Mouse (Mus musculus) G1E (cell line): ENCODE data around the gene Pnpla3. TPM values are rescaled to one million over a fixed set of nuclear protein-coding genes. Genes with fewer than 3 reads are reported as not detected.
A peak's percentile ranks its signal among the peaks of the same experiment; 100 is the strongest.

ENCODE experiments used
- ATAC-seq: 2 replicates; pipeline ENCODE4 v1.8.0; 2016; ENCODE audit warnings: mild to moderate bottlenecking; ENCODE audit not compliant: insufficient number of reproducible peaks, poor library complexity, low FRiP score, severe bottlenecking; ENCODE audit errors: extremely low read depth
- DNase-seq: peaks from one replicate; pipeline ENCODE4 v3.0.0; 2012; ENCODE audit warnings: low spot score
- H3K27me3 ChIP-seq: 2 replicates; pipeline ENCODE4 v1.6.1; 2012; ENCODE audit warnings: mild to moderate bottlenecking, low read length, inconsistent platforms; ENCODE audit not compliant: insufficient read depth
- H3K36me3 ChIP-seq: replicated peaks from 2 replicates; pipeline ENCODE3; 2012; ENCODE audit warnings: mild to moderate bottlenecking, inconsistent platforms
- H3K4me1 ChIP-seq: 2 replicates; pipeline ENCODE4 v1.6.1; 2012; ENCODE audit warnings: low read depth, low read length, inconsistent platforms, mixed read lengths; ENCODE audit not compliant: insufficient read depth
- H3K4me3 ChIP-seq: 2 replicates; pipeline ENCODE4 v1.5.1; 2012; ENCODE audit warnings: low read depth, mild to moderate bottlenecking, inconsistent platforms, low read length, moderate library complexity, mixed read lengths
- H3K9me3 ChIP-seq: replicated peaks from 2 replicates; pipeline ENCODE4 v1.6.1; 2012; ENCODE audit warnings: inconsistent platforms
- CTCF ChIP-seq: IDR thresholded peaks from 2 replicates; pipeline ENCODE4 v1.5.1; 2012; ENCODE audit warnings: low read depth, low read length, inconsistent platforms, mixed read lengths
- GATA1 ChIP-seq: IDR thresholded peaks from 2 replicates; pipeline ENCODE4 v1.6.1; 2012; ENCODE audit warnings: borderline replicate concordance, low read length, inconsistent platforms, mixed read lengths
- GATA2 ChIP-seq: IDR thresholded peaks from 2 replicates; pipeline ENCODE4 v1.6.1; 2012; ENCODE audit warnings: low read depth, low read length, inconsistent platforms, borderline replicate concordance
- POLR2AphosphoS5 ChIP-seq: IDR thresholded peaks from 2 replicates; pipeline ENCODE4 v1.6.1; 2012; ENCODE audit warnings: low read depth, low read length, inconsistent platforms; ENCODE audit not compliant: insufficient replicate concordance
- TAL1 ChIP-seq: conservative IDR thresholded peaks from 2 replicates; pipeline ENCODE4 v1.6.1; 2012; ENCODE audit warnings: low read depth, low read length, inconsistent platforms, mixed read lengths
- polyA plus RNA-seq: library from polyadenylated mRNA; stranded (reverse); fragments of >175 nt; gene quantifications from 2 replicates; pipeline ENCODE4 v1.2.3, GENCODE M21; 2012
- total RNA-seq, 2 experiments: library from RNA; stranded (forward) in 1 of 2; stranded (reverse) in 1 of 2; fragments of 200-1000 nt in 1 of 2; fragments of >200 nt in 1 of 2; fragmentation: Nextera tagmentation in 1 of 2; gene quantifications; 2 replicates each; pipeline ENCODE4 v1.2.3; 2014 to 2017

Pnpla3 gene
- total and polyA plus RNA-seq, 3 experiments: not detected

GRCm38 (mm10) chr15:84168170-84169161, 829 bp downstream of the Pnpla3 start:
- H3K27me3 ChIP-seq: no peaks in the 10 kb centered on the region
- no peak overlapping the region; the same call in 1 of the 2 replicates for H3K4me3 ChIP-seq
- TF ChIP-seq TAL1: no peak
- TF ChIP-seq POLR2AphosphoS5: no peak
- TF ChIP-seq CTCF: no peak
- TF ChIP-seq GATA1: no peak
- TF ChIP-seq GATA2: no peak
- no peak for DNase-seq
- H3K36me3 ChIP-seq: no peaks in the 10 kb centered on the region
- no peaks in the 10 kb centered on the region for H3K4me1 ChIP-seq
- ATAC-seq: no peak
- peaks cover 36% of the 10 kb centered on the region for H3K9me3 ChIP-seq

DNA sequence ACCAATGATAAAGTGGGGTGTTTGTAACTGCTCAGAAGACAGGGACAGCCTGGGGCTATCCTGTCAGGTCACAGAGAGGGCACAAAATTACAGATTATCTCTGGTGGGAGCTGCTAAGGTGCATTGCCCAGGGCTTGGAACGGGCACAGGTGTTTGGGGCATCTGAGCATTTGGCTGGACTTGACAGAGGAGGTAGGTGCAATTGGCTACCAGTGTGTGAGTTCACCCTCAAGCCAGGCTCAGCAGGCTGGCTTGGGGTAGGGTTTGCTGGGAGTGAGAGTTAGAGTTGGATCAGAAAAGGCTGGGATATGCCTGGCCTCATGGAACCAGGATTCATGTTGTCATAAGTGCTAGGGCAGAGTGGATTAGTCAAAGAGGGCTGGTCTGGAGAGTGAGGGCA, 1.9 kb downstream of the Pnpla3 start:
- H3K36me3 ChIP-seq: no peaks in the 10 kb centered on the region
- no peaks in the 10 kb centered on the region for H3K27me3 ChIP-seq
- H3K4me3 ChIP-seq: no peak overlapping the region
- no peak for DNase-seq
- TF ChIP-seq CTCF (no peak), GATA2 (no peak), POLR2AphosphoS5 (no peak), GATA1 (no peak), TAL1 (no peak)
- H3K4me1 ChIP-seq: no peaks in the 10 kb centered on the region
- peaks cover 38% of the 10 kb centered on the region for H3K9me3 ChIP-seq
- no peak for ATAC-seq

DNA sequence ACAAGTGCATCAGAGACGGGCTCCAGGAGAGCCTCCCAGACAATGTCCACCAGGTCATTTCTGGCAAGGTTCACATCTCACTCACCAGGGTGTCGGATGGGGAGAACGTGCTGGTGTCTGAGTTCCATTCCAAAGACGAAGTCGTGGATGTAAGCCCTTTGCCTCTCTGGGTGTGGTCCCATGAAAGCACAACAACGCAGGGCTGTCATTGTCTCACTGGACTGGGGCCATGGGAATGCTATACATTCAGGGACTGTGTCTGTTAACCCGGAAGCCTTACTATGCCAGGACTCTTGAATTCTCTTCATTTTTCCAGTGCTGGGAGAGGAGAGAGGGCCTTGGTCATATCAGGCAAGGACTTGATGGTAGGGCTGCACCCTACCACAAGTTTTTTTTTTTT, 3.5 kb downstream of the Pnpla3 start:
- TF ChIP-seq TAL1 (no peak), GATA2 (no peak)
- DNase-seq (no peak), ATAC-seq (no peak)
- Histone ChIP-seq H3K4me3 (no peak overlapping the region), H3K4me1 (no peaks in the 10 kb centered on the region), H3K36me3 (no peaks in the 10 kb centered on the region), H3K27me3 (no peaks in the 10 kb centered on the region), H3K9me3 (peaks cover 39% of the 10 kb centered on the region)

GRCm38 (mm10) chr15:84178733-84179132, 11.1 kb downstream of the Pnpla3 start:
- H3K4me1 ChIP-seq: peaks cover 2% of the 10 kb centered on the region; the same call in 1 of the 2 replicates
- no peak overlapping the region for H3K4me3 ChIP-seq
- no peak for TF ChIP-seq GATA2
- DNase-seq (no peak), ATAC-seq (no peak)
- H3K27me3 ChIP-seq: no peaks in the 10 kb centered on the region; the same call in none of the 2 replicates
- no peaks in the 10 kb centered on the region for H3K36me3 ChIP-seq
- peaks cover 14% of the 10 kb centered on the region for H3K9me3 ChIP-seq

GRCm38 (mm10) chr15:84182000-84182399, 14.4 kb downstream of the Pnpla3 start:
- no peaks in the 10 kb centered on the region for H3K36me3 ChIP-seq
- DNase-seq (no peak), ATAC-seq (no peak)
- 0 out of 2 replicates have a peak, but pooled peaks cover 3% of the 10 kb centered on the region for H3K9me3 ChIP-seq
- H3K4me1 ChIP-seq: peaks cover 8% of the 10 kb centered on the region; the same call in 1 of the 2 replicates
- no peak overlapping the region for H3K4me3 ChIP-seq
- TF ChIP-seq GATA1 (no peak), CTCF (no peak), POLR2AphosphoS5 (no peak), TAL1 (no peak), GATA2 (no peak)
- H3K27me3 ChIP-seq: no peaks in the 10 kb centered on the region; the same call in none of the 2 replicates

- ATAC-seq (peak; percentile 42; the same call in 1 of the 2 replicates), DNase-seq (no peak)
- no peaks in the 10 kb centered on the region for H3K9me3 ChIP-seq
- TF ChIP-seq GATA2 (no peak), CTCF (no peak), TAL1 (no peak), GATA1 (no peak), POLR2AphosphoS5 (no peak)
- H3K27me3 ChIP-seq: no peaks in the 10 kb centered on the region; the same call in none of the 2 replicates
- peaks cover 8% of the 10 kb centered on the region; the same call in 1 of the 2 replicates for H3K4me1 ChIP-seq
- no peak overlapping the region for H3K4me3 ChIP-seq
- no peaks in the 10 kb centered on the region for H3K36me3 ChIP-seq
Observed at GRCm38 (mm10) chr15:84183967-84184366, 16.3 kb downstream of the Pnpla3 start.
